Mouse (Mus musculus) left cerebral cortex, adult 8-10 months (tissue): ENCODE measurements at regions not wholly inside any gene's neighbourhood (a gene's known extent, or its start where the extent isn't known, plus 50 kb on each side); places are given as distances from the start of the nearest gene placed in this dataset.
A peak's percentile ranks its signal among the peaks of the same experiment; 100 is the strongest.

Experiments used
- DNase-seq, 2 experiments: peaks; one replicate each; pipeline ENCODE4 v3.0.0; 2022; ENCODE audit warnings: low spot score in 2 of 2

GRCm38 (mm10) chr2:46678366-46678765 is 1561.2 kb upstream of the Zeb2 start:
- no peak for DNase-seq

- DNase-seq, result no peak
These were observed 1552.5 kb upstream of the Zeb2 start for GRCm38 (mm10) chr2:46669517-46670291.

GRCm38 (mm10) chr2:46666990-46667337 is 1549.8 kb upstream of the Zeb2 start:
- DNase-seq, result no peak

- DNase-seq, result no peak
These were observed 1549.1 kb upstream of the Zeb2 start for GRCm38 (mm10) chr2:46666084-46666989.

GRCm38 (mm10) chr2:46661876-46662275 is 1544.7 kb upstream of the Zeb2 start:
- DNase-seq, result no peak

GRCm38 (mm10) chr2:46660577-46660976 is 1543.4 kb upstream of the Zeb2 start:
- no peak for DNase-seq

- no peak for DNase-seq
These were observed 1538.1 kb upstream of the Zeb2 start for GRCm38 (mm10) chr2:46655289-46655688.

GRCm38 (mm10) chr2:46652616-46653015 is 1535.4 kb upstream of the Zeb2 start:
- DNase-seq, result peak in 1 of 2 experiments; percentile 7

GRCm38 (mm10) chr2:46646366-46646765 is 1529.2 kb upstream of the Zeb2 start:
- DNase-seq, result no peak

GRCm38 (mm10) chr2:46609217-46609616 is 1492.0 kb upstream of the Zeb2 start:
- DNase-seq, result no peak

GRCm38 (mm10) chr2:46581773-46582172 is 1464.6 kb upstream of the Zeb2 start:
- DNase-seq, result no peak

GRCm38 (mm10) chr2:46570416-46570815 is 1453.2 kb upstream of the Zeb2 start:
- DNase-seq, result no peak

GRCm38 (mm10) chr2:46533395-46533794 is 1416.2 kb upstream of the Zeb2 start:
- DNase-seq, result no peak

- no peak for DNase-seq
These were observed 1413.5 kb upstream of the Zeb2 start for GRCm38 (mm10) chr2:46530686-46531085.

GRCm38 (mm10) chr2:46525223-46525622 is 1408.0 kb upstream of the Zeb2 start:
- DNase-seq, result no peak

- no peak for DNase-seq
These were observed 1407.4 kb upstream of the Zeb2 start for GRCm38 (mm10) chr2:46524625-46525024.

GRCm38 (mm10) chr2:46521147-46521965 is 1404.2 kb upstream of the Zeb2 start:
- no peak for DNase-seq

GRCm38 (mm10) chr2:46512237-46513028 is 1395.2 kb upstream of the Zeb2 start:
- no peak for DNase-seq

- no peak for DNase-seq
These were observed 1389.8 kb upstream of the Zeb2 start for GRCm38 (mm10) chr2:46506951-46507350.

GRCm38 (mm10) chr2:46503074-46503473 is 1385.9 kb upstream of the Zeb2 start:
- no peak for DNase-seq

GRCm38 (mm10) chr2:46492299-46492698 is 1375.1 kb upstream of the Zeb2 start:
- DNase-seq, result no peak
